Mouse (Mus musculus) MEL (cell line): ENCODE measurements around the gene Cntn5.

Source experiments
- BHLHE40 ChIP-seq: IDR thresholded peaks from 2 replicates; pipeline ENCODE4 v1.6.1; 2012; ENCODE audit warnings: low read depth, mild to moderate bottlenecking, inconsistent platforms, low read length, improper control_type of control experiment, borderline replicate concordance
- CTCF ChIP-seq, 3 experiments: IDR thresholded peaks in 2 of 3; conservative IDR thresholded peaks in 1 of 3; 2 replicates each; pipeline ENCODE4 v1.5.1; 2011 to 2012; ENCODE audit warnings: low read length in 3 of 3, low read depth in 2 of 3, mild to moderate bottlenecking in 2 of 3, improper control_type of control experiment in 1 of 3, inconsistent platforms in 1 of 3, mixed read lengths in 1 of 3, moderate library complexity in 1 of 3; ENCODE audit not compliant: control insufficient read depth in 1 of 3, insufficient read depth in 1 of 3, poor library complexity in 1 of 3, severe bottlenecking in 1 of 3
- EP300 ChIP-seq, 2 experiments: IDR thresholded peaks; 2 replicates each; pipeline ENCODE4 v1.6.1; 2011; ENCODE audit warnings: improper control_type of control experiment in 2 of 2, low read length in 2 of 2, low read depth in 1 of 2, mild to moderate bottlenecking in 1 of 2
- ETS1 ChIP-seq: IDR thresholded peaks from 2 replicates; pipeline ENCODE4 v1.6.1; 2012; ENCODE audit warnings: low read depth, mild to moderate bottlenecking, inconsistent platforms, low read length, improper control_type of control experiment, moderate library complexity
- GATA1 ChIP-seq: IDR thresholded peaks from 2 replicates; pipeline ENCODE4 v1.6.1; 2011; ENCODE audit warnings: low read depth, low read length, improper control_type of control experiment
- HCFC1 ChIP-seq: IDR thresholded peaks from 2 replicates; pipeline ENCODE4 v1.6.1; 2012; ENCODE audit warnings: low read depth, mild to moderate bottlenecking, inconsistent platforms, low read length, improper control_type of control experiment, moderate library complexity
- MAFK ChIP-seq: IDR thresholded peaks from 2 replicates; pipeline ENCODE4 v1.6.1; 2011; ENCODE audit warnings: low read depth, mild to moderate bottlenecking, low read length, improper control_type of control experiment, borderline replicate concordance
- POLR2A ChIP-seq, 2 experiments: IDR thresholded peaks; 2 replicates each; pipeline ENCODE4 v1.6.1; 2011 to 2012; ENCODE audit warnings: low read length in 2 of 2, mild to moderate bottlenecking in 2 of 2, control low read depth in 1 of 2, improper control_type of control experiment in 1 of 2, low read depth in 1 of 2, moderate library complexity in 1 of 2; ENCODE audit not compliant: control insufficient read depth in 1 of 2, insufficient read depth in 1 of 2, poor library complexity in 1 of 2
- SIN3A ChIP-seq: IDR thresholded peaks from 2 replicates; pipeline ENCODE4 v1.6.1; 2012; ENCODE audit warnings: low read length, improper control_type of control experiment, inconsistent platforms
- SMC3 ChIP-seq: IDR thresholded peaks from 2 replicates; pipeline ENCODE4 v1.6.1; 2011; ENCODE audit warnings: low read depth, low read length, improper control_type of control experiment
- USF1 ChIP-seq: IDR thresholded peaks from 2 replicates; pipeline ENCODE4 v1.6.1; 2014; ENCODE audit warnings: low read depth, mild to moderate bottlenecking, inconsistent platforms, low read length, improper control_type of control experiment, moderate library complexity

GRCm38 (mm10) chr9:9984028-9984427 lies 920.5 kb downstream of the Cntn5 start:
- no peak for TF ChIP-seq EP300 (IDR thresholded peaks at IDR 0.05; ENCODE audit: low read depth in 1 of 2, low read length in 2 of 2)
- TF ChIP-seq CTCF (IDR thresholded peaks at IDR 0.05 in 2 of 3, conservative IDR thresholded peaks at IDR 0.05 in 1 of 3; ENCODE audit: control insufficient read depth in 1 of 3, insufficient read depth in 1 of 3, low read depth in 2 of 3, low read length in 3 of 3, poor library complexity in 1 of 3, severe bottlenecking in 1 of 3) = no peak
- no peak for TF ChIP-seq SIN3A
- no peak for TF ChIP-seq POLR2A (IDR thresholded peaks at IDR 0.05; ENCODE audit: control insufficient read depth in 1 of 2, insufficient read depth in 1 of 2, low read depth in 1 of 2, low read length in 2 of 2, poor library complexity in 1 of 2)
- no peak for TF ChIP-seq GATA1
- no peak for TF ChIP-seq ETS1
- TF ChIP-seq BHLHE40 = no peak
- TF ChIP-seq MAFK = no peak
- TF ChIP-seq USF1 = no peak
- no peak for TF ChIP-seq SMC3
- TF ChIP-seq HCFC1 = no peak
